Mouse (Mus musculus) urinary bladder, postnatal 25 days (tissue): ENCODE measurements around the gene Apex1.
"Not testable (repeated sequence)": the region's sequence is repeated elsewhere in the genome, so short reads cannot be mapped to it uniquely, and the experiment has no call there.

ENCODE experiments used
- DNase-seq: peaks from one replicate; pipeline ENCODE4 v3.0.0; 2022; ENCODE audit warnings: low spot score

The Apex1 gene

DNA sequence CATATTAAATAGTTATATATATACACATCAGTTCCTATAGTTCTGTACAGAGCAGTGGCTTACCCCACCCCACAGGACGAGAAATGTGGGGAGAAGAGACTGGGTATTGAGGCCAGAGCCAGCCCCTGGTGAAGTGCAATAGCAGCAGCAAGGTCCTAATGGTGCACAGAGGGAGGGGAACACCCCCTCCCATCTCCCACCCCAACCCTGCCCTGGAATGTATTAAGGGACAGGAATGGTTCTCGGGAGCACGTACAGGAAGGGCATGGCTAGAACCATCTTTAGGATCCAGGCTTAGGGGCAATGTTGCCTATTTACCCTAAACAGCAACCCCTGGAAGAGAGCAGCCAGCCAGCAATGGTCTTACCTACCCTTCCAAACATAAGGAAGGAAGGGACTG, 2.6 kb downstream of the Apex1 start:
- DNase-seq: no peak

DNA sequence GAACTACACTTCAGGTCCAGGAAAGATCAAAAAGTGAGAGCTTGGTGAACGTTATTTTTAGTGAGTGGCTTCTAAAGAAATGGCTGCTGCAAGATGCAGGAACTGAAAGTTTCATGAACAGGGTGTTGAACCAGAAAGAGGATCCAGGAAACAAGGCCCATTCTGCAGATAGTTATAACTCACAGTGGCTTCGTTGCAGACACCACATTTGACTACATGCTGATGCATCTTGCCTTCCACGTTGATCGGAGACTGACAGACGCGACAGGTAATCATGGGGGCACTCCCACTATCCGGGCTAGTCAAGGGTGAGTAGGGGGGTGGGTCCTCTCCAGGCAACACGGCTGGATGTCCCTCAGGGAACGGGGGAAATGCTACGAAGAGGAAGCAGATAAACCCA, 5.2 kb downstream of the Apex1 start:
- DNase-seq: no peak

DNA sequence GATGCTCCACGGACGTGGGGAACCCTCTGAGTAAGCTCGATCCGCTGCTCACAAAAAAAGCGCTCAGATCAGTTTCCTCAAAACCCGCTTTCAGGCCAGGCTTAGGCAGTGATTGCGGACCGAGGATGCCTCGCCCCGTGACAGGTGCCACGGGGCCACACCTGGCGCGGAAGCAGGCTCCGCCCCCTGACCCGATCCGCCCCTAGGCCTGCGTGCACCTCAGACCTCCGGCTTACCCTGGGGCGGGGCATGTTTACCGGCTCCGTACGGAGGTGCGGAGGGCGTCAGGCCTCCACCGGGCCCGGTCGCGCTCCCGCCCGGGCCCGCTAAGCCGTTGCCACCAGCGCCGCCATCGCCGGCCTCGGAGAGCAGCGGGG, 5.6 kb downstream of the Apex1 start:
- DNase-seq: peak; percentile 64

DNA sequence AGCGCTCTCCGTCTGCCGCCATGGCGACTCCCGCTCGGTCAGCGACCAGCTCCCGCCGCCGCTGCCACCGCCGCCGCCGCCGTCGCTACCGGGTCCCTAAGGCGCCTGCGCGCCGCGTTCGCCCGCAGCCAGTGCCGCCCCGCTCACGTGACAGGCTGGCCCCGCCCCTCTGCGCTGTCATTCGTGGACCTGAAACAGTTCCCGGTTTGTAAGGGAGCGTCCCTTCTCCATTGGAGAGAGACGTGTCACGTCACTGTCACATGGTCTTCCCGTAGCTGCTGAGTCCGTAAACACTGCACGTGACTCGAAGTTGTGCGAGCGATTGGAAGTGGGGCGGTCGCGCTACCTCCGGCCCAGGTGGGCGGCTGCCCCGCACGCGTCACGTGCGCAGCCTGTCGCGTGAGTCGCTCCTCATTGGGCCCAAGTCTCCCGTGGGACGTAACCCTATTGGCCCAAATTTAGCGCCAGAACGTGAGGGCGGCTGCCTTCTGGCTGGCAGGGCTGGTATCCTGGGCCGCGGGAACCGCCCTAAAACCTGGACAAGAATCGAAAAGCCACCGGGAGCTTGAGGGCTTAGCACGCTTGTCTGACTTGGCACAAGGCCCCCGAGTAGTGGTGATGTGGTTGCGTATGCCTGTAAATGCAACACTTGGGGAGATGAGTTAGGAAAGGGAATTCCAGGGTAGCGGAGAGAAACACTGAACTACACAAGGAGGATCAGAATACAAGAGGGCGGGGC, 6.2 kb downstream of the Apex1 start, which contains the start of the genes Pip4p1 and Pnp:
TSS of gene Pip4p1 (minus strand) at position 103 of the 739 bp plus-strand sequence.
TSS of gene Pnp (plus strand) at position 329 of the 739 bp plus-strand sequence.
- DNase-seq: peak; percentile 99

DNA sequence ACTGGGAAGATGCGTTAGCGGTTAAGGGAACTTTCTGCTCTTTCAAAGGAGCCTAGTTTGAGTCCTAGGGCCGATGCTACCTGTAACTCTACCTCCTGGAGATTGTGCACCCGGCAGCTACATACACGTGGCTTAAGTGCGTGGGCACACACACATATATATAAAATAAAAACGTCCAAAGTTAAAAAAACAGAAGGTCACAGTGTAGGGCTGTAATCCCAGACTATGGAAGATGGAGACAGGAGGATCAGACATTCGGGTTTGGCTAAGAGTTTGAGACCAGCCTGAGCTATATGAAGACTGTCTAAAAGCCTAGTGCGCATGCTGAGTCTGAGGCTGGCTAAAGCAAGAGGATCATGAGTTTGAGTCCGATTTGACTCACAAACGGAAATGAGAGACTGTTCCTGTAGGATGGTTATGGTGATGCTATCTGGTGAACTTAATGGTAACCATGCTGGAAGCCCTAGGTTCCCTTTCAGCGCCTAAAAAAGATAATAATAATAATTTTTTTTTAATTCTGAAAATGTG, 6.8 kb downstream of the Apex1 start:
- no peak for DNase-seq

DNA sequence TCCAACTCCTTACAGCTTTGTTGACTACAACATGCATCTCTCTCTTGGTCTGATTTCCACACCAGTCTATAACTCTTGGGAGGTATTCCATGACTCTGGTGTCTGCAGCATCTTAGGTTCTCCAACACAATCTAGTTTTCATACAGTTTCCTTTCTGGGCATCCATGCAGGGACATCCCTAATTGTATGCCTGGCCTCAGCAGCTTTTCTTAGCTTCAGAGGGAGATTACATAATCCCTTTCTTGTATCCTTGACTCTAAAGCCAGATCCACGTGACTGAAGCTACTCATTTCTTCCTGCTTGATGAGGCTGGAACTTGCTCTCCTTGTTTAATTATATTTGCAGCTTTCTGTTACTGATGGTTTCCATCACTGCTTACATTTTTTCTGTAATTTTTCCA, 11.9 kb downstream of the Apex1 start:
- DNase-seq: no peak

DNA sequence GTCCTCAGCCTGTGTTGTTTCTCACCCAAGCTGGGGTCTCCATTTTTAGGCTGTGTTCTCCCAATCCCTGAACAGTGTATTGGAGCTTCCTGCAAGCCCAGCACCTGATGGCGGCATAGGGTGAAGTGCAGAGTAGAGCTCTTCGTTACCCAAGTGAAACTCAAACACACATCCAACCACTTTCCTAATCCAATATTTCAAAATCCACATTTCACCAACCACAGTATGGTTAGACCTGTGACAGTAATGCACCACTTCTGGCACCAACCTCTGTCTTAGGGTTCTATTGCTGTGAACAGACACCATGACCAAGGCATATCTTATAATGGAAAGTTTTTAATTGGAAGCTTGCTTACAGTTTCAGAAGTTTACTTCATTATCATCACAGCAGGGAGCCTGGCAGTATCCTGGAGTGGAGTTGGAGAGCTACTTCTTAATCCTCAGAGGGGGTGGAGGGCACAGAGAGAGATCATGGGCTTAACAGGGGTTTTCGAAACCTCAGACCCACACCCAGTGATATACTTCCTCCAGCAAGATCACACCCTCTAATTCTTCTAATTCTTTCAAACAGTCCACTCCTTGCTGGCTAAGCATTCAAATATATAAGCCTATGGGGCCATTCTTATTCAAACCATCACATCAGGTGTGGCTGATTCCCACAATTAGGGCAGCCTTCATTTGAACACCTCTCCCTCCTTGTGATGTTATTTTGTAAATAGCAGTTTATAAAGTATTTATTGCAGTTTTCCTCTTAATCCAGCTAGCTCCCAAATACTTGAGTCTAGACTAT, 13.5 kb downstream of the Apex1 start:
- DNase-seq: no peak

DNA sequence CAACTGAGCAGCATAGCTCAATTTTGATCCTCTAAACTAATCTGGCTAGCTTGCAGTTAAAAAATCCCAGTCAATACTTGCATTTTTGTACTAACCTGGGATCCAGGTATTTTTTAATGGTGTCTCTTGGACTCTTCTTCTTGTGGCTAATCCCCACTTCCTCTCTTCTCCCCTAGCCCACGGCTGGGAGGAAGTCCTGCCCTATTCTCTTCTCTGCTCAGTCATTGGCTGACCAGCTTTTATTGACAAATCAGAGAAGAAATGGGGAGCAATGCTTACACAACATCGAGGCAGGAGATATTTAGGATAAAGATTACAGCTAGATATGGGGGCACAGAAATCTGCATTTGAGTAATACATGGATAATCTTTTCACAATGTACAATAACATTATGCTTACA, 14.2 kb downstream of the Apex1 start:
- DNase-seq: no peak

DNA sequence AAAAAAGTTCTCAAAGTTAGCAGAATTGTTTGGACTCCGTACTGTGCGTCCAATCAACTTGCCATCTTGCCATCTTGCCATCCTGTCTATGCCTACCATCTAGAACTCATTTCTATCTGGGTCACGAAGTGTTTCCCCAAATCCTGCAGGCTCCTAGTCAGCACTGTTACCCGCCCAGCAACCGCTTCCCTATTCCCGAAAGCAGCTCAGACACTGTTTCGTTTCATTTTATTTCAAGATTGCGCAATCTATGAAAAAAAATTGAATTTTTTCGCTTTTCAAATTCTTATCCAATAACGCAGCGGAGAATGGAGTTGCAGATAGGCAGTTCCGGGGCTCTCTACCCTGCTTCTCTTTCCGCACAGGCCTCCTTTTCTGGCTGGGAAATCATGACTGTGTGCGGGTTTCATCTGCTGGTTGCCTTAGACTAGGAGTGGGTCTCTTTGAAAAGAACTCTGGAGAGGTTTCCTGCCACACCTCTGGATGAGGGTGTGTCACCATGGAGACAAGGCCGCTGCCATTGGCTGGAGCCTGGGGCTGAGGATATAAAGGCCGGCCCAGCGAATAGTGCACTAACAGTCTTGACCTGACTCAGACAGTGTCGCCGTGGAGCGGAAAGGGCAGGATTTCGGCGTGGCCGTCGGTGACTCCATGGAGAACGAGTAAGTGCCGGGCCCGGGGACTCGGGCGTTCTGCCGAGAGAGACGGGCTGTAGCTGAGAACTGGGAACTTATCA, 19.3 kb downstream of the Apex1 start, which contains the start of gene Gm49342:
TSS of gene Gm49342 (plus strand) at position 586 of the 736 bp plus-strand sequence.
- peak; percentile 94 for DNase-seq

DNA sequence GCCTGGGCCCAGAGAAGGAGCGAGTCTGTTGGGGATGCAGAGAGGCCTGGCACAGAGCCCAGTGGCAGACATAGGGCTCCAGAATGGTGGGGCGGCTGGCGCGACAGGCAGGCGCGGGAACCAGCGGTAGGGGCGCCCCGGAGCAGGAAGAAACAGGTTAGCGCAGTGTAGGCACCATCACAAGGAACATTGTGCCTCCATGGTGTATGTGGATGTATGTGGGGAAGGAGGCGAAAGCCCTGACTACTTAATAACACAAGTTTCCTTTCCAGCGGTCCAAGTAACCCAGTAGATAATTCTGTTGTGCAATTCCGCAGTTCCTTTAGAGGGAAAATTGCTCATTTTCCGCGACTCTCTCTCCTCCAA, 19.9 kb downstream of the Apex1 start:
- not testable (repeated sequence) for DNase-seq

DNA sequence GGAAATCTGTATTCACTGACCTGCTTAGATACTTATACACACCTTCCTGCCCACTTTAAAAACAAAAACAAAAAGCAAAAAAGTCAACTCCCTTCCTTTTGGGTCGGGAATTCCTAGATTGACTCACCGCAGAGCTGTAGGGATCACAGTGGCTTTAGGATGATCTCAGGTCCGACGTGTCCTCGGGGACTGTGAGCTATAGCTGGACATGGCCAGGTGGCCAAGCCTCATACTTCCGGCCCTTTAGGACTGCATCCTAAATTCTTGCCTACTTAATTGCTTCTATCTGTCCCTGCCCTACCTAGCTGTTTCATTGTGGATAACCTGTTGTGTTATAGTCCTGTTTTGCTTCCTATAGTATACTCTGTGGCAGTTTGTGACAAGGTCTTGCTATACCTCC, 20.3 kb downstream of the Apex1 start:
- not testable (repeated sequence) for DNase-seq

DNA sequence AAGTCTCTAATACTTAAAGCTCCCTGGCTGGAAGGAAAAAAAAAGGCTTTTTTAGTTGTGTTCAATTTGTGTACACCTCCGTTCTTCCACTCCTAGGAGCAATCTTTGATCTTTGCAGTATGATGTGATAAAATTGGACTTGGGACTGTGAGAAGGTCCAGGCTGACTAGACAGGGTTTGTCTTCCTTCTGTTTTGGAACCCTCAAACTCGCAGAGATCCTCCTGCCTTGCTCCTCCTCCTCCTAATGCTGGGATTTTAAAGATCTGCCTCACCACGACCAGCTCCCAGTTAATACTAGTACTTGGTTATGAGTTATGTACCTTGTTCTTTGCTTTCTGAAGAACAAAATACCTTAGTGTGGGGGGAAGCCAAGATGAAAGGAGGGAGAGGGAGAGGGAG, 20.8 kb downstream of the Apex1 start:
- not testable (repeated sequence) for DNase-seq

DNA sequence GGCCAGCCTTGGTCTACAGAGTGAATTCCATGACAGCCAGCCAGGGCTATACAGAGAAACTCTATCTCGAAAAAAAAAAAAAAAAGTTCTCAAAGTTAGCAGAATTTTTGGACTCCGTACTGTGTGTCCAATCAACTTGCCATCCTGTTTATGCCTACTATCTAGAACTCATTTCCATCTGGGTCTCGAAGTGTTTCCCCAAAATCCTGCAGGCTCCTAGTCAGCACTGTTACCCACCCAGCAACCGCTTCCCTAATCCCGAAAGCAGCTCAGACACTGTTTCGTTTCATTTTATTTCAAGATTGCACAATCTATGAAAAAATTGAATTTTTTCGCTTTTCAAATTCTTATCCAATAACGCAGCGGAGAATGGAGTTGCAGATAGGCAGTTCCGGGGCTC, 30.7 kb downstream of the Apex1 start:
- no peak for DNase-seq

DNA sequence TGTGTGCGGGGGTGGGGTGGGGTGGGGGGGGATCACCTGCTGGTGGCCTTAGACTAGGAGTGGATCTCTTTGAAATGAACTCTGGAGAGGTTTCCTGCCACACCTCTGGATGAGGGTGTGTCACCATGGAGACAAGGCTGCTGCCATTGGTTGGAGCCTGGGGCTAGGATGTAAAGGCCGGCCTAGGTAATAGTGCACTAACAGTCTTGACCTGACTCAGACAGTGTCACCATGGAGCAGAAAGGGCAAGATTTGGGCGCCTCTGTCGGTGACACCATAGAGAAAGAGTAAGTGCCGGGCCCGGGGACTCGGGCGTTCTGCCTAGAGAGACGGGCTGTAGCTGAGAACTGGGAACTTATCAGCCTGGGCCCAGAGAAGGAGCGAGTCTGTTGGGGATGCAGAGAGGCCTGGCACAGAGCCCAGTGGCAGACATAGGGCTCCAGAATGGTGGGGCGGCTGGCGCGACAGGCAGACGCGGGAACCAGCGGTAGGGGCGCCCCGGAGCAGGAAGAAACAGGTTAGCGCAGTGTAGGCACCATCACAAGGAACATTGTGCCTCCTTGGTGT, 31.3 kb downstream of the Apex1 start, which contains the start of gene Pnp2:
TSS of gene Pnp2 (plus strand) at position 51 of the 567 bp plus-strand sequence.
- peak; percentile 23 for DNase-seq

DNA sequence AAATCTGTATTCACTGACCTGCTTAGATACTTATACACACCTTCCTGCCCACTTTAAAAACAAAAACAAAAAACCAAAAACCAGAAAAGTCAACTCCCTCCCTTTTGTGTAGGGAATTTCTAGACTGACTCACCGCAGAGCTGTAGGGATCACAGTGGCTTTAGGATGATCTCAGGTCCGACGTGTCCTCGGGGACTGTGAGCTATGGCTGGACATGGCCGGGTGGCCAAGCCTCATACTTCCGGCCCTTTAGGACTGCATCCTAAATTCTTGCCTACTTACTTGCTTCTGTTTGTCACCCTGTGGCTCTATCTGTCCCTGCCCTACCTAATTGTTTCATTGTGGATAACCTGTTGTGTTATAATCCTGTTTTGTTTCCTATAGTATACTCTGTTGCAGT, 32.0 kb downstream of the Apex1 start:
- not testable (repeated sequence) for DNase-seq

DNA sequence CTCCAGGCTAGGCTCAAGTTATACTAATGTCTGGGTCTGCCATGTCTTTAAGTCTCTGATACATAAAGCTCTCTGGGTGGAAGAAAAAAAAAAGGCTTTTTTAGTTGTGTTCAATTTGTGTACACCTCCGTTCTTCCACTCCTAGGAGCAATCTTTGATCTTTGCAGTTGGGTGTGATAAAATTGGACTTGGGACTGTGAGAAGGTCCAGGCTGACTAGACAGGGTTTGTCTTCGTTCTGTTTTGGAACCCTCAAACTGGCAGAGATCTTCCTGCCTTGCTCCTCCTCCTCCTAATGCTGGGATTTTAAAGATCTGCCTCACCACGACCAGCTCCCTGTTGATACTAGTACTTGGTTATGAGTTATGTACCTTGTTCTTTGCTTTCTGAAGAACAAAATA, 32.4 kb downstream of the Apex1 start:
- DNase-seq: not testable (repeated sequence)

DNA sequence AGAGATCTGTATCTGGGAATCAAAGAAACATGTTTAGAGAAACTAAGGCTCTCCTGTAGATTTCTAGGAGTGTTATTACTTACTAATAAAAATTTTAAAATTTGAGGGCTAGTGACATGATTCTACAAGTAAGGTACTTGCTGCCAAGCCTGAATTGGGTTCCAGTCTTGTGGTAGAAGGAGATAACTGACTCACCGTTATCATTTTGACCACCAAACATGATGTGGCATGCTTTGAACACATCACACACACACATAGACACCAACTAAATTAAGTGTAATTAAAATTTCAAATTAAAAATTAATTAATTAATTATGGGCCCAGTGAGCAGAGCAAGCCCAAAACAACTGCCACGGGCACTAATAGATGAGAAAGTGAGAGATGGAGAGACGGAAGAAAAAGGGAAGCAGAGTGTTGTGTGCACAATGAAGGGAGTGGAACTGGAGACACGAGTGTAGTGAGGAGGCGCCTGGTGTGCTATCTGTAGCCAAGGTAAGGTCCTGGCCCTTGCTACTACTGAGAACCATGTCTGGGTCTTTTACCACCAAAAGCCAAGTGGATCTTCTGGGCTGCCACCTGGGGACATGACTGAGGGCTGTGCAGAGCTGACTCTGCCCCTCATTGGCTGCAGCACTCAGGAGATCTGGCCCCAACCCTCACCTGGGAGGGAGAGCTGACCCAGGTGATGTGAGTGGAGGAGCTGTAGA, 33.7 kb downstream of the Apex1 start:
- not testable (repeated sequence) for DNase-seq

DNA sequence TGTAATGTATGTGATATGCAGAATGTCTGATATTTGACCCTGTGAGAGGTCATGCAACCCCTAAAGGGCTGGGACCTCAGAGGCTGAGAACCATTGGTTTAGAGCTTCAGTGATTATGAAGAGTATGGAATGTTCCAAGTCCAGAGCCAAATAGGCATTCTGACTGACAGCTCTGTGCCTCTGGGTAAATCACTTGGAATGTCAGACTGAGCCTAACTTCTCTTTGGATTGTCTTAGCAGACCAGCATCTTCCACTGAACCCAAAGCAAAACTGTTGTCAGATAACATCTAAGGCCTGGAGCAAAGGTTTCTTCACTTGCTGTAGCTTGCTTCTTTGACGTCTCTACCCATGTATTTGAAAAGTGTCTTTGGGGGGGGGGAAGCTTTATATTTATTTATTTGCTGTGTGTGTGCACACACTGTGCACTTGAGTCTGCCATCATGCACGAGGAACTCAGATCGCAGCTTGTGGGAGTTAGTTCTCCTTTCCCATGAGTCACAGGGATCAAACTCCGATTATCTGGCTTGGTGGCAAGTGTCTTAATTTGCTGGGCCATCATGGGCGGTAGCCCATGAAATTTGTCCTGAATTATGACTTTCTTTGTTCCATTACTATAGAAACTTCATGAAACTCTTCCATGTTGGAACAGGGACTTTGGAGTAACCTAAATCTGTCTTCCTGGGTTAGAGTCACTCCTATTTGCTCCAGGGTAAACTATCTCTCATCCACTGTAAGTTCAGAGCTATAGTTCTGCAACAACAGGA, 43.6 kb downstream of the Apex1 start:
- DNase-seq: no peak

DNA sequence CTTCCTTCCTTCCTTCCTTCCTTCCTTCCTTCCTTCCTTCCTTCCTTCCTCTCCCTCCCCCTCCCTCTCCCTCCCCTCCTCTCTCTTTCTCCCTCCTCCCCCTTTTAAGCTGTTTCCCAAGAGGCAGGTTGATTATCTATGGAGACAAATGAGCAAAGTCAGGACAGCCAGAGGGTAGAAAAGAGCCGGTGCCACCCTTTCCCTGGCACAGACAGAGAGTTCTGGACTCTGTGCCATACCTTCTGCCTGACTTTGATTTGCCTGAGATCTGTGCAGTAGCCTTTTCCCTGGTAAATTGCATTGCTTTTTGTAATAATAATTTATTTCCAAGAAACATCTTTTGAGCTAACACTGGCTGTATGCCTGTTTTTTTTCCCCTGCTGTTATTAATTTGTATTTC, 44.3 kb downstream of the Apex1 start:
- no peak for DNase-seq
